Mouse (Mus musculus) MEL (cell line): ENCODE results near the gene Rilpl1. TPM values are rescaled to one million over a fixed set of nuclear protein-coding genes. Genes with fewer than 3 reads are reported as not detected.

Source experiments
- DNase-seq: peaks from one replicate; pipeline ENCODE4 v3.0.0; 2011; ENCODE audit warnings: low read depth, low spot score
- H3K27ac ChIP-seq: 2 replicates; pipeline ENCODE4 v1.5.1; 2012; ENCODE audit warnings: low read depth, mild to moderate bottlenecking, control low read depth, low read length, moderate library complexity; ENCODE audit not compliant: control insufficient read depth
- H3K27me3 ChIP-seq, 2 experiments: fragments of 150-350 bp in 1 of 2; sonication (generic) in 1 of 2; 2 replicates each; pipeline ENCODE4 v1.6.1; 2012; ENCODE audit warnings: low read length in 2 of 2, mild to moderate bottlenecking in 2 of 2, improper control_type of control experiment in 1 of 2, moderate library complexity in 1 of 2; ENCODE audit not compliant: insufficient read depth in 2 of 2, control insufficient read depth in 1 of 2
- H3K36me3 ChIP-seq, 2 experiments: 2 replicates each; pipeline ENCODE4 v1.6.1; 2012 to 2014; ENCODE audit warnings: low read length in 2 of 2, improper control_type of control experiment in 1 of 2, inconsistent platforms in 1 of 2, mild to moderate bottlenecking in 1 of 2; ENCODE audit not compliant: insufficient read depth in 2 of 2, control insufficient read depth in 1 of 2
- H3K4me1 ChIP-seq, 2 experiments: fragments of 150-350 bp in 1 of 2; sonication (generic) in 1 of 2; 2 replicates each; pipeline ENCODE4 v1.6.1; 2012; ENCODE audit warnings: low read length in 2 of 2, improper control_type of control experiment in 1 of 2, mild to moderate bottlenecking in 1 of 2; ENCODE audit not compliant: insufficient read depth in 2 of 2, control insufficient read depth in 1 of 2
- H3K4me3 ChIP-seq, 2 experiments: fragments of 150-350 bp in 1 of 2; sonication (generic) in 1 of 2; 2 replicates each; pipeline ENCODE4 v1.5.1; 2012; ENCODE audit warnings: low read depth in 2 of 2, low read length in 2 of 2, mild to moderate bottlenecking in 2 of 2, moderate library complexity in 2 of 2, control low read depth in 1 of 2, improper control_type of control experiment in 1 of 2; ENCODE audit not compliant: control insufficient read depth in 1 of 2, insufficient read depth in 1 of 2
- H3K79me2 ChIP-seq: 2 replicates; pipeline ENCODE4 v1.6.1; 2012; ENCODE audit warnings: mild to moderate bottlenecking, low read length, moderate library complexity; ENCODE audit not compliant: control insufficient read depth, poor library complexity, insufficient read depth
- H3K9ac ChIP-seq: 2 replicates; pipeline ENCODE4 v1.6.1; 2012; ENCODE audit warnings: low read depth, mild to moderate bottlenecking, control low read depth, low read length, moderate library complexity; ENCODE audit not compliant: control insufficient read depth, poor library complexity, severe bottlenecking
- H3K9me3 ChIP-seq: fragments of 150-350 bp; sonication (generic); replicated peaks from 2 replicates; pipeline ENCODE4 v1.6.1; 2012; ENCODE audit warnings: mild to moderate bottlenecking, low read length, improper control_type of control experiment, moderate library complexity; ENCODE audit not compliant: insufficient read depth
- CHD1 ChIP-seq: IDR thresholded peaks from 2 replicates; pipeline ENCODE4 v1.6.1; 2012; ENCODE audit warnings: low read depth, mild to moderate bottlenecking, inconsistent platforms, low read length, improper control_type of control experiment
- CHD2 ChIP-seq: IDR thresholded peaks from 2 replicates; pipeline ENCODE4 v1.6.1; 2011; ENCODE audit warnings: low read length, improper control_type of control experiment
- ELF1 ChIP-seq: IDR thresholded peaks from 2 replicates; pipeline ENCODE4 v1.6.1; 2014; ENCODE audit warnings: low read depth, mild to moderate bottlenecking, inconsistent platforms, low read length, improper control_type of control experiment, moderate library complexity
- EP300 ChIP-seq, 2 experiments: IDR thresholded peaks; 2 replicates each; pipeline ENCODE4 v1.6.1; 2011; ENCODE audit warnings: improper control_type of control experiment in 2 of 2, low read length in 2 of 2, low read depth in 1 of 2, mild to moderate bottlenecking in 1 of 2
- ETS1 ChIP-seq: IDR thresholded peaks from 2 replicates; pipeline ENCODE4 v1.6.1; 2012; ENCODE audit warnings: low read depth, mild to moderate bottlenecking, inconsistent platforms, low read length, improper control_type of control experiment, moderate library complexity
- GATA1 ChIP-seq: IDR thresholded peaks from 2 replicates; pipeline ENCODE4 v1.6.1; 2011; ENCODE audit warnings: low read depth, low read length, improper control_type of control experiment
- JUND ChIP-seq: IDR thresholded peaks from 2 replicates; pipeline ENCODE4 v1.6.1; 2011; ENCODE audit warnings: low read depth, mild to moderate bottlenecking, improper control_type of control experiment, low read length
- KAT2A ChIP-seq: conservative IDR thresholded peaks from 2 replicates; pipeline ENCODE4 v1.6.1; 2012; ENCODE audit warnings: low read depth, low read length, improper control_type of control experiment, inconsistent platforms
- MYB ChIP-seq: IDR thresholded peaks from 2 replicates; pipeline ENCODE4 v1.6.1; 2011; ENCODE audit warnings: mild to moderate bottlenecking, low read depth, low read length, improper control_type of control experiment
- MYC ChIP-seq: IDR thresholded peaks from 2 replicates; pipeline ENCODE4 v1.6.1; 2011; ENCODE audit warnings: low read depth, mild to moderate bottlenecking, low read length, improper control_type of control experiment, moderate library complexity
- NELFE ChIP-seq: IDR thresholded peaks from 2 replicates; pipeline ENCODE4 v1.6.1; 2011; ENCODE audit warnings: low read depth, low read length, improper control_type of control experiment
- POLR2AphosphoS2 ChIP-seq: IDR thresholded peaks from 2 replicates; pipeline ENCODE4 v1.6.1; 2011; ENCODE audit warnings: low read length, improper control_type of control experiment
- RCOR1 ChIP-seq: IDR thresholded peaks from 2 replicates; pipeline ENCODE4 v1.6.1; 2012; ENCODE audit warnings: low read depth, mild to moderate bottlenecking, inconsistent platforms, low read length, improper control_type of control experiment
- TAL1 ChIP-seq: IDR thresholded peaks from 2 replicates; pipeline ENCODE4 v1.6.1; 2012; ENCODE audit warnings: mild to moderate bottlenecking, inconsistent platforms, low read length, moderate library complexity, mixed read lengths
- TBP ChIP-seq: IDR thresholded peaks from 2 replicates; pipeline ENCODE4 v1.8.0; 2011; ENCODE audit warnings: low read depth, low read length, improper control_type of control experiment
- TCF12 ChIP-seq: IDR thresholded peaks from 2 replicates; pipeline ENCODE4 v1.6.1; 2014; ENCODE audit warnings: low read depth, mild to moderate bottlenecking, inconsistent platforms, low read length, improper control_type of control experiment, moderate library complexity
- UBTF ChIP-seq: IDR thresholded peaks from 2 replicates; pipeline ENCODE4 v1.6.1; 2012; ENCODE audit warnings: low read depth, mild to moderate bottlenecking, inconsistent platforms, low read length, improper control_type of control experiment, moderate library complexity, borderline replicate concordance; ENCODE audit not compliant: insufficient read depth
- USF1 ChIP-seq: IDR thresholded peaks from 2 replicates; pipeline ENCODE4 v1.6.1; 2014; ENCODE audit warnings: low read depth, mild to moderate bottlenecking, inconsistent platforms, low read length, improper control_type of control experiment, moderate library complexity
- ZC3H11A ChIP-seq: IDR thresholded peaks from 2 replicates; pipeline ENCODE4 v1.6.1; 2012; ENCODE audit warnings: low read depth, mild to moderate bottlenecking, inconsistent platforms, low read length, improper control_type of control experiment
- ZMIZ1 ChIP-seq: IDR thresholded peaks from 2 replicates; pipeline ENCODE4 v1.6.1; 2012; ENCODE audit warnings: low read depth, mild to moderate bottlenecking, inconsistent platforms, low read length, improper control_type of control experiment, moderate library complexity
- polyA plus RNA-seq, 2 experiments: library from polyadenylated mRNA; stranded (reverse) in 1 of 2; unstranded in 1 of 2; fragments of >175 nt in 1 of 2; fragments of >200 nt in 1 of 2; gene quantifications; 2 replicates each; pipeline versions ENCODE4 v1.2.1 to v1.2.4; 2012; ENCODE audit warnings: low replicate concordance in 2 of 2, low read depth in 1 of 2; ENCODE audit not compliant: insufficient read length in 2 of 2, insufficient read depth in 1 of 2, missing spikeins in 1 of 2
- total RNA-seq: library from RNA; depleted of rRNA; stranded (reverse); fragments of 300-350 nt; gene quantifications from 2 replicates; pipeline ENCODE4 v1.2.3, GENCODE M21; 2012

The Rilpl1 gene
- total and polyA plus RNA-seq, 3 experiments, result 5.7 to 8.6 TPM; not detected in 1

- TF ChIP-seq NELFE (no peak), TBP (no peak), JUND (no peak), EP300 (IDR thresholded peaks at IDR 0.05; ENCODE audit: low read depth in 1 of 2, low read length in 2 of 2) (no peak), ELF1 (no peak), KAT2A (no peak), GATA1 (no peak), POLR2AphosphoS2 (no peak), ETS1 (no peak), TAL1 (no peak), TCF12 (no peak), USF1 (no peak), ZC3H11A (no peak), ZMIZ1 (no peak), CHD2 (no peak)
- Histone ChIP-seq H3K27me3 (no peaks in the 10 kb centered on the region), H3K79me2 (no peaks in the 10 kb centered on the region), H3K27ac (no peak overlapping the region), H3K9ac (no peak overlapping the region), H3K4me1 (no peaks in the 10 kb centered on the region), H3K36me3 (no peaks in the 10 kb centered on the region), H3K9me3 (no peaks in the 10 kb centered on the region), H3K4me3 (no peak overlapping the region)
- no peak for DNase-seq
These were observed 15.4 kb downstream of the Rilpl1 start for GRCm38 (mm10) chr5:124515789-124516188.

- Histone ChIP-seq H3K9me3 (no peaks in the 10 kb centered on the region), H3K4me3 (no peak overlapping the region), H3K79me2 (no peaks in the 10 kb centered on the region), H3K4me1 (no peaks in the 10 kb centered on the region), H3K27me3 (no peaks in the 10 kb centered on the region), H3K9ac (no peak overlapping the region), H3K36me3 (no peaks in the 10 kb centered on the region), H3K27ac (no peak overlapping the region)
- DNase-seq, result no peak
- TF ChIP-seq MYB, result no peak
- no peak for TF ChIP-seq TBP
- TF ChIP-seq NELFE, result no peak
- no peak for TF ChIP-seq UBTF
- no peak for TF ChIP-seq USF1
- TF ChIP-seq ZC3H11A, result no peak
- TF ChIP-seq CHD1, result no peak
- no peak for TF ChIP-seq JUND
- TF ChIP-seq POLR2AphosphoS2, result no peak
- TF ChIP-seq RCOR1, result no peak
- TF ChIP-seq MYC, result no peak
- TF ChIP-seq TAL1, result no peak
These were observed 20.6 kb downstream of the Rilpl1 start for GRCm38 (mm10) chr5:124510536-124511050.
